Mouse (Mus musculus): ENCODE results near the gene Twsg1.
"Not testable (repeated sequence)": the region's sequence is repeated elsewhere in the genome, so short reads cannot be mapped to it uniquely, and the experiment has no call there.

Twsg1 gene

DNA sequence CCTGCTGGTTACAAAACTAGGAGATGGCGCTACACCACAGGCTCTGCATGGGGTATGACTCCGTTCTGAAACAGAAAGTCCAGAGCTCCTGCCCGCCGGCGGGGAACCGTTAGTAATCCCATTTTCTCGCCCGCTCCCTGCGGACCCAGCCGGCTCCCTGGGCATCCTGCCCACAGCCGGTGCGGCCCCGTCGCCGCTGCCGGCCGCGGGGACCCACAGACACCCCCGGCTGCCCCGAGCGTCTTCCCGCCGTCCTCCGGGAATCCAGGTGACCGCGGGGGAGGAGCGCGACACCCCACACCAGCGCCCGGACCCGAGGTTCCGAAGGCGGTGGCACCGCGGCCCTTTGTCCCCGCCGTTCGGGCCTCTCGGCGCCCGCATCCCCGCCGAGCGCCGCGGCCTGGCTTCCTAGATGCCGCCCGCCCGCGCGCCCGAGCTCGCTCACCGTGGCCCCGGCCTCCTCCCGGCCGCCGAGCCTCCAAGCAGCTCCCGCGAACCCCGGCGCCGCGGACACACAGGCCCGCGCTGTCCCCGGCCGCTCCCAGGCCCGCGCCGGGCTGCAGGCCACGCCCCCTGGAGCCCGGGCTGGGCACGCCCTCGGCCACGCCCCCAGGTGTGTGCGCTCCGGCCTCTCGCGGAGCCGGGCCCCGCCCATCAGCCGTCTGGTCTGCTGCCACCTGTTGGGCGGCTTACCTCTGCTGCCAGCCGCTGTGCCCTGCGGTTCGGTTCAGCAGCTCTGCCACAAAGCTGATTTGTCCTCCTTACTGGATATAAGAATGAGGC lies at the start of gene Twsg1:
Gene Twsg1 (minus strand): TSS at position 605 of the 783 bp plus-strand sequence.
- peak; percentile 89 for DNase-seq (ENCODE audit: low spot score)

GRCm38 (mm10) chr17:65988151-65988820 lies 37.3 kb upstream of the Twsg1 start:
- DNase-seq (ENCODE audit: low spot score): no peak

DNA sequence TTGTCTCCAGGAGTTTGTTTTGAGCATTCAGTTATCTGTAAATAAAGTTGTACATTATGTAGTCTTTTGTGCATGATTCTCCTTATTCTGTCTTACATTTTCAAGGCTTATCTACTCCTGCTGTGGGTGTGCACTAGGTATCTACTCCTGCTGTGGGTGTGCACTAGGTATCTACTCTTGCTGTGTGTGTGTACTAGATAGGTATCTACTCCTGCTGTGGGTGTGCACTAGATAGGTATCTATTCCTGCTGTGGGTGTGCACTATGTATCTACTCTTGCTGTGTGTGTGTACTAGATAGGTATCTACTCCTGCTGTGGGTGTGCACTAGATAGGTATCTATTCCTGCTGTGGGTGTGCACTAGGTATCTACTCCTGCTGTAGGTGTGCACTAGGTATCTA lies 25.7 kb upstream of the Twsg1 start:
- DNase-seq (ENCODE audit: low spot score): not testable (repeated sequence)

- no peak for DNase-seq (ENCODE audit: low spot score)
Observed at GRCm38 (mm10) chr17:65967751-65968150, 16.7 kb upstream of the Twsg1 start.

DNA sequence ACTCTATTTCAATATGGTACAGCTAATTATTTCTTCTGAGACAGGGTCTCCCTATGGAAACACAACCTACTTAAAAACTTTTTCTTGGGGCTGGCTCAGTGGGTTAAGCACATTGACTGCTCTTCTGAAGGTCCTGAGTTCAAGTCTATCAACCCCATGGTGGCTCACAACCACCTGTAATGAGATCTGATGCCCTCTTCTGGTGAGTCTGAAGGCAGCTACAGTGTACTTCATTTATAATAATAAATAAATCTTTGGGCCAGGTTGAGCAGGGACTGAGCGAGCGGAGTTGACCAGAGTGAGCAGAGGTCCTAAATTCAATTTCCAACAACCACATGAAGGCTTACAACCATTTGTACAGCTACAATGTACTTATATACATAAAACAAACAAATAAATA lies 11.2 kb upstream of the Twsg1 start:
- no peak for DNase-seq (ENCODE audit: low spot score)

GRCm38 (mm10) chr17:65961606-65962136 lies 10.6 kb upstream of the Twsg1 start:
- DNase-seq (ENCODE audit: low spot score): no peak

GRCm38 (mm10) chr17:65959011-65959410 lies 8.0 kb upstream of the Twsg1 start:
- DNase-seq (ENCODE audit: low spot score): no peak

DNA sequence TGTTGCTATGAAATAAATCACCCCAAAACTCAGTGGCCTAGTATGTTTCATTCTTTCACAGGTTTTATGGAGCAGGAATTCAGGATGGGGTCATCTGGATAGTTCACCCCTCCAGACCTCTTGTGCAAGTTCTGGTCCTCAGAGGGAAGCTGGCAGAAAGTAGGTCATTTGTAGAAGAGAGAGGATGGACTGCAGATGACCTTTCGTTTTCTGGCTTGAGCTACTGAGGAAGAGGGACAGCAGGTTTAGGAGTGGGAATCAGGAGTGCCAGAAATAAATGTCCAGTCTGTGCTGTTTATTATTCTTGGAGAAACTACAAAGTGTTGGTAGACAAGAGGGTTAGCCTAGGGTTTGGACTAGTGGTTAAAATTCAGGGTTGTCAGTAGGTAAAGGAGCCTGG lies 7.3 kb upstream of the Twsg1 start:
- no peak for DNase-seq (ENCODE audit: low spot score)

- no peak for DNase-seq (ENCODE audit: low spot score)
Observed at GRCm38 (mm10) chr17:65957782-65958325, 6.8 kb upstream of the Twsg1 start.

- no peak for DNase-seq (ENCODE audit: low spot score)
Observed at GRCm38 (mm10) chr17:65956993-65957781, 6.2 kb upstream of the Twsg1 start.

GRCm38 (mm10) chr17:65956140-65956539 lies 5.1 kb upstream of the Twsg1 start:
- no peak for DNase-seq (ENCODE audit: low spot score)

- DNase-seq (ENCODE audit: low spot score): no peak
Observed at GRCm38 (mm10) chr17:65953959-65954358, 2.9 kb upstream of the Twsg1 start.

GRCm38 (mm10) chr17:65952083-65952482 lies 1.1 kb upstream of the Twsg1 start:
- DNase-seq (ENCODE audit: low spot score): no peak

DNA sequence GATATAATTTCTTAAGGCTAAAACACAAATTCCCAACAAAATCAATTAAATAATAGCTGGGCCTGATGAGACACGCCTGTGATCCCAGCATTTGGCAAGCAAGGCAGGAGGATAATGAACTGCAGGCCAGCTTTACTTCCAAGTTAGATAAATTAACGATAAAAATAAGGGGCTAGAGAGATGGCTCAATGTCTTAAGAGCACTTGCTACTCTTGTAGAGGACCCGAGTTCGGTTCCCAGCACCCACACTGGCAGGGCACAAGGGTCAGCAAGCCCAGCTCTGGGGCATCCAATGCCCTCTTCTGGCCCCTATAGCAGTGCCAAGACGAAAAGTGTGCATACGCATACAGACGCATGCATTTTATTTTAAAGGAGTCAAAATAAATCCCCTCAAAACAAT lies 843 bp downstream of the Twsg1 start:
- DNase-seq (ENCODE audit: low spot score): no peak

DNA sequence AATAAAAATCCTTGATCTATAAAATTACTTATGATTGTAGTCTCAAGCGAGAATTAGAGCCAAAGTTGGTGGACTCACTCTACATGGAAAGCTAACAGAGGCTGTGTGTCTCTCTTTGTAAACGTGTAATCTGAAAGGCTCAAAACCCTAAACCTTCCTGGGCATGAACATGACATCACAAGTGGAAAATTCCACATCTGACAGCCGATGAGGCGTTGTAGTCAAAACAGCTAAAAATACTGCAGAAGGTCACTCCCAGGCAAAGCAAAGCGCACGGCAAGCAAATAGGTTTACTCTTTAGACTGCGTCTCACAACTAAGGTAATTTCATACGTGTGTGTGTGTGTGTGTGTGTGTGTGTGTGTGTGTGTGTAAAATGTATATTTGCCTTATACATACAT lies 3.7 kb downstream of the Twsg1 start:
- DNase-seq (ENCODE audit: low spot score): no peak

GRCm38 (mm10) chr17:65945420-65945819 lies 5.6 kb downstream of the Twsg1 start:
- DNase-seq (ENCODE audit: low spot score): no peak

DNA sequence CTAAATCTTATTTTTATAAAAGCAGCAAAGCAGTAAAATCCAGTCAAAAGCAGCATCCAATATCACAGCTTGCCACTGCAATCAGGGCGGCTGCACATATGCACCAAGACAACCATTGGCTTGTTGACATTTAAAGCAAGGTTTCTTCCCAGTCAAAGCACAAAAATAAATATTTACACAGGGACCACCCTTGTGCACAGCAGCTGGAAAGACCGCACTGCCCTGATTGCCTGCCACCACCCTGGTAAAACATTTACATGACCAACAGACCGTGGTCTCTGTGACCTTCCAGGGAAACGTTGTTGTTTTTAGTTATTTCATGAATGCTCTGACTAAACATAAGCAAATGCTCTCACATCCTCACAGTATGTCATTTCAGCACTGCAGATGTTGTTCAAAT lies 8.6 kb downstream of the Twsg1 start:
- DNase-seq (ENCODE audit: low spot score): no peak

DNA sequence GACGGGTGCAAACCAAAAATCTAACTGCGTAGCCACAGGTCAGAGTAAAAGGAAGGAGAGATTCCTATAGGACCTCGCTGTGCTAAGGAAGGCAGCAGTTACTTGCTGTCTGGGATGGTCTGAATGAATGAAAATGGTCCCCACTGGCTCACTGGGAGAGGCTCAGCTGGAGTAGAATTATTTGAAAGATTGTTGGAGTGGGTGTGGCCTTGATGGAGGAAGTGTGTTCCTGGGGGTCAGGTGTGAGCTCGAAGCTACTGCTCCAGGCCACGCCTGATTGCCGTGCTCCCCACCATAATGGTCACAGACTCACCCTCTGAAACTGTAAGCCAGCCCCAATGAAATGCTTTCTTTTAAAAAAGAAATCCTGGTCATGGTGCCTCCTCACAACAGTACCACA lies 9.8 kb downstream of the Twsg1 start:
- no peak for DNase-seq (ENCODE audit: low spot score)

GRCm38 (mm10) chr17:65940221-65940620 lies 10.8 kb downstream of the Twsg1 start:
- DNase-seq (ENCODE audit: low spot score): no peak

DNA sequence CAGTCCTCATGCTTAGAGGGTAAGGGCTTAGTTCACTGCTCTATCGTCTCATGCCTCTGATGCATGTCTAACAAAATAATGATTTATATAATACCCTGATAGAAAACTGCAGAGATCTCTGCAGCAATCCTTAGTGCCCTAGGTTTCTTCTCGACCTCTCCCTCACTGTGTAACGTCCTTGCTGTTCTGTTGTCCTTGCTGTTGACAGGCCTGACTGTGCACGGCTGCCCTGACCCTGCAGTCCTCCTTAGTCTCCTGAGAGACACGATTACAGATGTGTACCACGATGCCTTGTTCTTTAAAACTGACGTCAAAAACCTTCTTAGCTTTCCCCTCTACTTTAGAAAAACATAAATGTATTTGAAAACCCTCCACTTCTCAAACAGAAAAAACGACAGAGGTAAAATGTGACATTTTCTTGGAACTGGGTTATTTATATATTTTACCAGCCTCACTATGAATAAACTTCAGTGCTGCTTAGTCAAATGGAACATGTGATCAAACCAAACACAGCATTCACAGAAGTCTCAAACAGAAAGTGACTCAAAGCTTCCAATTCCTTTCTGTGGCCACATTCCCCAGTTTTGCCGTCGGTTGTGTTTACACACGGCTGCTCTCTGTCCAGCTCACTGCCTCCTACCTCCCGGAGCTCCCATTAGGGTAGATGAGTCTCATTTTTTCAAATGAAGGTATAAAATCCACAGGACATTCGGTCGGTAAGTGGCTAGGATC lies 11.4 kb downstream of the Twsg1 start:
- no peak for DNase-seq (ENCODE audit: low spot score)

DNA sequence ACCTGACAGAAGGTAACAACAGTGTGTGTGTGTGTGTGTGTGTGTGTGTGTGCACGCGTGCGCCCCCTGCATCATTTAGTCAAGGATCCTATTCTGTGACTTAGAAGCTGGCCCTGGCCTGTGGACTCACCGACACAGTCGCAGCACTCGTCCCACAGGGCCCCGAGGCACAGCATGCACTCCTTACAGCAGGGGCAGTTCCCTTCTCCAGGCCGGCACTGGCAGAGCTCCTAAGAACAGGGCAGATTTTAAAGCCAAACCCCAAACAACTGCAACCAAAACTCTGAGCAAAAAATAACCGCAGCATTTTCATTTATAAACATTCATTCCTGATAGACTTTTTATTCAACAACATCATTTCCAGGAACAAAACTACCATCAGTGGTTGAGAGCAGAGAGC lies 13.4 kb downstream of the Twsg1 start:
- no peak for DNase-seq (ENCODE audit: low spot score)

GRCm38 (mm10) chr17:65933741-65934140 lies 17.3 kb downstream of the Twsg1 start:
- no peak for DNase-seq (ENCODE audit: low spot score)
